Mouse (Mus musculus) forebrain, embryonic 11.5 days (tissue): ENCODE measurements around the gene Batf2. TPM values are rescaled to one million over a fixed set of nuclear protein-coding genes. Genes with fewer than 3 reads are reported as not detected.

Experiments used
- ATAC-seq: fragments of 200-750 bp; cut with Nextera tagmentation; replicated peaks from 2 replicates; pipeline ENCODE4 v1.8.0; 2017; ENCODE audit warnings: moderate TSS enrichment; ENCODE audit not compliant: low FRiP score
- DNase-seq: peaks from one replicate; pipeline ENCODE4 v3.0.0-alpha.2; 2017; ENCODE audit warnings: low spot score
- H3K27ac ChIP-seq: fragments of 300-500 bp; sonication (generic); 2 replicates; pipeline ENCODE4 v1.5.1; 2014; ENCODE audit warnings: low read depth, low read length
- H3K27me3 ChIP-seq: fragments of 300-500 bp; sonication (generic); 2 replicates; pipeline ENCODE4 v1.6.1; 2014; ENCODE audit warnings: mild to moderate bottlenecking, low read length, mixed read lengths; ENCODE audit not compliant: control insufficient read depth, insufficient read depth
- H3K36me3 ChIP-seq: fragments of 300-500 bp; sonication (generic); 2 replicates; pipeline ENCODE4 v1.6.1; 2014; ENCODE audit warnings: mild to moderate bottlenecking, low read length, moderate library complexity, mixed read lengths; ENCODE audit not compliant: control insufficient read depth, insufficient read depth
- H3K4me1 ChIP-seq: fragments of 300-500 bp; sonication (generic); replicated peaks from 2 replicates; pipeline ENCODE4 v1.6.1; 2014; ENCODE audit warnings: low read length, mixed read lengths; ENCODE audit not compliant: control insufficient read depth, insufficient read depth
- H3K4me2 ChIP-seq: fragments of 300-500 bp; sonication (generic); 2 replicates; pipeline ENCODE4 v1.6.1; 2014; ENCODE audit warnings: low read depth, mild to moderate bottlenecking, low read length, moderate library complexity, mixed read lengths; ENCODE audit not compliant: severe bottlenecking
- H3K4me3 ChIP-seq: fragments of 300-500 bp; sonication (generic); 2 replicates; pipeline ENCODE4 v1.5.1; 2014; ENCODE audit warnings: low read depth, low read length
- H3K9ac ChIP-seq: fragments of 300-500 bp; sonication (generic); 2 replicates; pipeline ENCODE4 v1.6.1; 2014; ENCODE audit warnings: low read length
- H3K9me3 ChIP-seq: fragments of 300-500 bp; sonication (generic); 2 replicates; pipeline ENCODE4 v1.6.1; 2016; ENCODE audit warnings: low read length, mixed read lengths; ENCODE audit not compliant: control insufficient read depth
- WGBS: fragments of 180-500 bp; shearing (Covaris S2); extraction: QIAGEN DNeasy Blood & Tissue Kit; methylation state at CpG from one replicate; pipeline ENCODE4 v1.1.7; 2014; 5-methylcytosine and 5-hydroxymethylcytosine counted together
- polyA plus RNA-seq: library from polyadenylated mRNA; unstranded; fragments of >200 nt; fragmentation: Nextera tagmentation; extraction: Ambion mirVana; gene quantifications from 2 replicates; pipeline ENCODE4 v1.2.1, GENCODE M21; 2014

Batf2 gene
- polyA plus RNA-seq, 1 experiment from 2014 or later = not detected

DNA sequence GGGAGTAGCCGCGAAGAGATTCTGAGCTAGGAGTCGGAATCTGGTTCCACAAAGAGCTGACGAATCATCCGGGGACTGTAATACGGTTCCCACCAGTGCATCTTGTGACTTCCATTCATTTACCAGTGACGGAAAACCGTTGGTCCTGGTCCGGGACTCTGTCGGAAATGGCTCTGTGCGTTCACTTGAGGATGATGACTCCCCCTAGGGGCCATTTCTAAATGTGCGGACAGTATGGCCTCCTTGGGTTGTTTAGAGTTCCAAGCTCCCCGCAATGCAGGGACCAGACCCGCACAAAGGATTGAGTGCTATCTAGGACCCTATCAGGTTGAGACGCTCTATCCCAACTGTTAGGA, 589 bp downstream of the Batf2 start, which contains the start of gene Arl2:
Gene Arl2, minus strand, starts transcription at position 155 of the 356 bp plus-strand sequence.
- peak within 1 kb of the TSS; percentile 79 for H3K4me2 ChIP-seq
- no peaks in the 10 kb centered on the region for H3K27me3 ChIP-seq
- 2% methylated on average over 15 of the region's 15 CpGs for WGBS
- DNase-seq (peak; percentile 87), ATAC-seq (peak; percentile 72)
- peak within 1 kb of the TSS; percentile 68 for H3K4me3 ChIP-seq
- H3K27ac ChIP-seq = peak within 1 kb of the TSS; percentile 97
- H3K9ac ChIP-seq = peak within 1 kb of the TSS; percentile 83
- 0 out of 2 replicates have a peak, but pooled peaks cover 6% of the 10 kb centered on the region for H3K4me1 ChIP-seq
- H3K9me3 ChIP-seq = no peaks in the 10 kb centered on the region
- H3K36me3 ChIP-seq = no peaks in the 10 kb centered on the region

DNA sequence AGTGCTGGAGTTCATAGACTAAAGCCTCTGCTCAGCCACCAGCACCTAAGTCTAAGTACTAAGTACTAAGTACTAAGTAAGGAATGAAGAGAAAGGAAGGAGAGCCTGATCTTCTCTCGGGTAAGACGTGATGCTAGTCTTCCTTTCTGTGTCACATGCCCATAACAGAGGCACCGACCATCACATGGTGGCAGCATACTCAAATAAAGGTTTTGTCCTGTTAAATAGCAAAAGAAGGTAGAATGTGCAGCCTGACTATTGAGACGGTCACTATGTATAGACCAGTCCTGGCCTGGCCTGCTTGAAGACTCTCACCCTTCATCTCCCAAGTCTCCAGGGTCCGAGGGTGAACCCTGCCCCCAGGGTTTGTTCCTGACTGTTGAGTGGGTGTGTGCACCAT, 4.1 kb downstream of the Batf2 start:
- Histone ChIP-seq H3K4me1 (0 out of 2 replicates have a peak, but pooled peaks cover 4% of the 10 kb centered on the region), H3K4me3 (no peak overlapping the region), H3K9me3 (no peaks in the 10 kb centered on the region), H3K36me3 (no peaks in the 10 kb centered on the region), H3K9ac (no peak overlapping the region), H3K4me2 (no peak overlapping the region), H3K27ac (no peak overlapping the region), H3K27me3 (no peaks in the 10 kb centered on the region)
- no peak for DNase-seq
- ATAC-seq = no peak
- 86% methylated on average over 5 of the region's 5 CpGs for WGBS

DNA sequence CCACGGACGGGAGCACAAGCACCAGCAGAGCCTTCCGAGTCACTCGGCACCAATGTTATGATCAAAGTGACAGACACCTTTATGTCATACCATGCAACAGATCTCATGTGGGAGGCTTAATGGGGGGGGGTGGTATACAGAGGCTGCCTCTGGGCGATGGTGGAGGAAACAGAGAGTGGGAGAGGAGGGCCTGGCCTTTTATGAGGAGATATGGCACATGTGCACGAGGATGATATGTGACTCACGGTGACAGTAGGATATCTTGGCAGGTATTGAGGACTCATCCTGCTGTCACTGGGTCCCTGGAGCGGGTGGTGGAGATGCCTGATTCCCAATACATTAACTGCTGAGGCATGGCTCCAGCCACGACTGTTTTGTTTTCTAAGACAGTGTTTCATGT, 14.4 kb downstream of the Batf2 start:
- Histone ChIP-seq H3K27ac (no peak overlapping the region), H3K9me3 (no peaks in the 10 kb centered on the region), H3K4me3 (no peak overlapping the region), H3K9ac (no peak overlapping the region), H3K36me3 (no peaks in the 10 kb centered on the region), H3K4me2 (no peak overlapping the region), H3K27me3 (no peaks in the 10 kb centered on the region), H3K4me1 (no peaks in the 10 kb centered on the region)
- DNase-seq (no peak), ATAC-seq (no peak)
- WGBS = 85% methylated on average over 9 of the region's 9 CpGs

GRCm38 (mm10) chr19:6156372-6156771, 15.6 kb downstream of the Batf2 start:
- 68% methylated on average over 8 of the region's 8 CpGs for WGBS
- H3K4me2 ChIP-seq = no peak overlapping the region
- no peak for DNase-seq

GRCm38 (mm10) chr19:6157220-6157619, 16.4 kb downstream of the Batf2 start:
- no peaks in the 10 kb centered on the region for H3K36me3 ChIP-seq
- H3K4me1 ChIP-seq = no peaks in the 10 kb centered on the region
- 78% methylated on average over 6 of the region's 6 CpGs for WGBS
- H3K27ac ChIP-seq = no peak overlapping the region
- no peak overlapping the region for H3K4me2 ChIP-seq
- no peaks in the 10 kb centered on the region for H3K9me3 ChIP-seq
- no peak overlapping the region for H3K9ac ChIP-seq
- no peaks in the 10 kb centered on the region for H3K27me3 ChIP-seq
- H3K4me3 ChIP-seq = no peak overlapping the region
- ATAC-seq (no peak), DNase-seq (no peak)

More at GRCm38 (mm10) chr19:6156372-6156771, 15.6 kb downstream of the Batf2 start:
- Histone ChIP-seq H3K27me3 (no peaks in the 10 kb centered on the region), H3K27ac (no peak overlapping the region), H3K4me1 (no peaks in the 10 kb centered on the region), H3K4me3 (no peak overlapping the region), H3K9me3 (no peaks in the 10 kb centered on the region), H3K9ac (no peak overlapping the region), H3K36me3 (no peaks in the 10 kb centered on the region)
- ATAC-seq = no peak

DNA sequence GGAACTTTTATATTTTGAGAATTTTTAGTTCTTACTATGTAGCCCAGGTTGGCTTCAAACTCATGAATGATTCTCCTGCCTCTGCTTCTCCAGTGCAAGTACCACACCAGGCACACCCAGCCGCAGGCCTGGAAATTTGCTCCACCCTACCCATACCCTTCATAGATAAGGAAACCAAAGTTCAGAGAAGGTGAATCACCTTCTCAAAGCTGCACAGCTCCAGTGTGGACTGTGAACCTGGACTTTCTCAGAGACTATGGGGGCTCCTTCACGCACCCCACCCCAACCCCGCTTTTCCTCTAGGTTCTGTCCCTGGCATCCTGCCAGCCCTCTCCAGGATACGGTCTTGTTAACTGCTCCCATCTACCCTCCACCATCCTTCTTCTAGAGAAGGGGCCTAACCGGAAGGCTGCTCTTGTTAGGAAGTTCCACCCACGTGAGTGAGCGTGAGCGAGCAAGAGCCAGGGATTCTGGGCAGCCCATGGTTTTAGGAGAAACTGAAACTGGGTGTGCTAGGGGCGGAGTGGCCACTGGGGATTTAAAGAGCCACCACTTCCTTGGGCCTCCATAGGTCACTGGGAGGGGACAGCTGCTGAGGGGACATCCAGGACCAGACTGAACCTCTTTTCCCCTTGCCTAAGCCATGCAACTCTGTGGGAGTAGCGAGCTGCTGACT, 23.2 kb downstream of the Batf2 start:
- H3K27me3 ChIP-seq = no peaks in the 10 kb centered on the region
- no peak overlapping the region for H3K9ac ChIP-seq
- WGBS = 80% methylated on average over 10 of the region's 10 CpGs
- ATAC-seq (no peak), DNase-seq (no peak)
- H3K4me3 ChIP-seq = no peak overlapping the region
- H3K27ac ChIP-seq = no peak overlapping the region
- H3K36me3 ChIP-seq = no peaks in the 10 kb centered on the region
- H3K9me3 ChIP-seq = no peaks in the 10 kb centered on the region
- H3K4me2 ChIP-seq = no peak overlapping the region
- no peaks in the 10 kb centered on the region for H3K4me1 ChIP-seq

GRCm38 (mm10) chr19:6166750-6167149, 26.0 kb downstream of the Batf2 start:
- H3K9ac ChIP-seq = no peak overlapping the region
- no peaks in the 10 kb centered on the region for H3K4me1 ChIP-seq
- H3K27me3 ChIP-seq = no peaks in the 10 kb centered on the region
- H3K4me3 ChIP-seq = no peak overlapping the region
- no peaks in the 10 kb centered on the region for H3K9me3 ChIP-seq
- H3K4me2 ChIP-seq = no peak overlapping the region
- no peak for DNase-seq
- ATAC-seq = no peak
- H3K36me3 ChIP-seq = no peaks in the 10 kb centered on the region
- 74% methylated on average over 4 of the region's 4 CpGs for WGBS
- H3K27ac ChIP-seq = no peak overlapping the region

DNA sequence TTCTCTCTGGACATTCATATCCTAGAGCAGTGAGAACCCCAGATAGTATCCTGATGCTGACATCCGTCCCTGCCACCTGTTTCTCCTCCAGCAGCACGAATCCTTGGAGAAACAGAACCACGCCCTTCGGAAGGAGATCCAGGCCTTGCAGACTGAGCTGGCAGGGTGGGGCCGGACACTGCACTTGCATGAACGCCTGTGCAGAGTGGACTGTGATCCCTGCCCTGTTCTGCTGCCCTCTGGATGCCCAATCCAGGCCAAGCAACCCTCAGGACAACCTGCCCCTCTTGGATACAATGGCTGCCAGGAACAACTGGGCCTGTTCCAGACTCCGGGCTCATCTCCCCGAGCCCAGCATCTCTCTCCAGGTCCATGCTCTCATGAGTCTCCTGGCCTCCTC, 30.4 kb downstream of the Batf2 start:
- Histone ChIP-seq H3K4me3 (no peak overlapping the region), H3K4me2 (no peak overlapping the region), H3K36me3 (no peaks in the 10 kb centered on the region), H3K9me3 (no peaks in the 10 kb centered on the region), H3K4me1 (no peaks in the 10 kb centered on the region), H3K9ac (no peak overlapping the region), H3K27me3 (no peaks in the 10 kb centered on the region), H3K27ac (no peak overlapping the region)
- 87% methylated on average over 8 of the region's 8 CpGs for WGBS
- DNase-seq (no peak), ATAC-seq (no peak)

GRCm38 (mm10) chr19:6174771-6175170, 34.0 kb downstream of the Batf2 start:
- Histone ChIP-seq H3K4me2 (no peak overlapping the region), H3K4me3 (no peak overlapping the region), H3K36me3 (no peaks in the 10 kb centered on the region), H3K9me3 (no peaks in the 10 kb centered on the region), H3K27me3 (no peaks in the 10 kb centered on the region), H3K4me1 (no peaks in the 10 kb centered on the region), H3K27ac (no peak overlapping the region), H3K9ac (no peak overlapping the region)
- WGBS = 70% methylated on average over 5 of the region's 5 CpGs
- no peak for ATAC-seq
- DNase-seq = no peak
